Mouse (Mus musculus) forebrain, embryonic 10.5 days (tissue): Measurements from ENCODE around the gene Rpl38. TPM values are rescaled to one million over a fixed set of nuclear protein-coding genes. Genes with fewer than 3 reads are reported as not detected.

Experiments used
- DNase-seq: peaks from one replicate; pipeline ENCODE4 v3.0.0-alpha.2; 2017; ENCODE audit warnings: low spot score; ENCODE audit errors: extremely low spot score
- H3K27ac ChIP-seq: fragments of 300-500 bp; sonication (generic); 2 replicates; pipeline ENCODE4 v1.5.1; 2016; ENCODE audit warnings: mild to moderate bottlenecking
- H3K27me3 ChIP-seq: fragments of 300-500 bp; sonication (generic); 2 replicates; pipeline ENCODE4 v1.6.1; 2016; ENCODE audit warnings: mild to moderate bottlenecking; ENCODE audit not compliant: poor library complexity, severe bottlenecking
- H3K36me3 ChIP-seq: fragments of 300-500 bp; sonication (generic); replicated peaks from 2 replicates; pipeline ENCODE4 v1.6.1; 2016; ENCODE audit warnings: mild to moderate bottlenecking, moderate library complexity
- H3K4me1 ChIP-seq: fragments of 300-500 bp; sonication (generic); 2 replicates; pipeline ENCODE4 v1.6.1; 2016
- H3K4me3 ChIP-seq: fragments of 300-500 bp; sonication (generic); 2 replicates; pipeline ENCODE4 v1.5.1; 2016; ENCODE audit warnings: mild to moderate bottlenecking, moderate library complexity
- H3K9me3 ChIP-seq: fragments of 300-500 bp; sonication (generic); 2 replicates; pipeline ENCODE4 v1.6.1; 2016; ENCODE audit warnings: mild to moderate bottlenecking, moderate library complexity
- WGBS: fragments of 180-500 bp; shearing (Covaris S2); methylation state at CpG from one replicate; pipeline ENCODE4 v1.1.7; 2016; 5-methylcytosine and 5-hydroxymethylcytosine counted together
- polyA plus RNA-seq: library from polyadenylated mRNA; unstranded; fragments of >200 nt; fragmentation: Nextera tagmentation; extraction: Ambion mirVana; gene quantifications from 2 replicates; pipeline ENCODE4 v1.2.1, GENCODE M21; 2016

Gene Rpl38
- polyA plus RNA-seq, 1 experiment from 2014 or later: 1,162 TPM

- DNase-seq: peak; percentile 90
- under 1% methylated on average over 40 of the region's 40 CpGs for WGBS
- H3K4me1 ChIP-seq: peaks cover 65% of the 10 kb centered on the region
- H3K27ac ChIP-seq: peak within 1 kb of the TSS; percentile 74
- no peaks in the 10 kb centered on the region for H3K9me3 ChIP-seq
- peak within 1 kb of the TSS; percentile 55 for H3K4me3 ChIP-seq
- H3K27me3 ChIP-seq: peaks cover 21% of the 10 kb centered on the region
- H3K36me3 ChIP-seq: peaks cover 42% of the 10 kb centered on the region
Observed at GRCm38 (mm10) chr11:114675341-114675825, 7.1 kb downstream of the Rpl38 start, which contains the start of gene Ttyh2. Gene Ttyh2 (plus strand): TSS chr11:114675431.

- Histone ChIP-seq H3K27me3 (peaks cover 21% of the 10 kb centered on the region), H3K36me3 (peaks cover 36% of the 10 kb centered on the region), H3K9me3 (no peaks in the 10 kb centered on the region), H3K27ac (peak overlapping the region; percentile 74), H3K4me1 (peaks cover 65% of the 10 kb centered on the region), H3K4me3 (peak overlapping the region; percentile 55)
- 1% methylated on average over 27 of the region's 27 CpGs for WGBS
- peak; percentile 46 for DNase-seq
Observed at GRCm38 (mm10) chr11:114675826-114676401, 7.6 kb downstream of the Rpl38 start.

GRCm38 (mm10) chr11:114676431-114676830, 8.1 kb downstream of the Rpl38 start:
- H3K9me3 ChIP-seq: no peaks in the 10 kb centered on the region
- peak overlapping the region; percentile 74 for H3K27ac ChIP-seq
- DNase-seq: peak; percentile 24
- peak overlapping the region; percentile 55 for H3K4me3 ChIP-seq
- peaks cover 31% of the 10 kb centered on the region for H3K36me3 ChIP-seq
- 10% methylated on average over 14 of the region's 14 CpGs for WGBS
- H3K27me3 ChIP-seq: peaks cover 21% of the 10 kb centered on the region
- H3K4me1 ChIP-seq: peaks cover 66% of the 10 kb centered on the region

- H3K27ac ChIP-seq: peak overlapping the region; percentile 74
- DNase-seq: no peak
- WGBS: 41% methylated on average over 9 of the region's 9 CpGs
- no peaks in the 10 kb centered on the region for H3K9me3 ChIP-seq
- peaks cover 25% of the 10 kb centered on the region for H3K36me3 ChIP-seq
- H3K27me3 ChIP-seq: peaks cover 21% of the 10 kb centered on the region
- H3K4me3 ChIP-seq: peak overlapping the region; percentile 55
- peaks cover 66% of the 10 kb centered on the region for H3K4me1 ChIP-seq
Observed at GRCm38 (mm10) chr11:114676896-114677530, 8.7 kb downstream of the Rpl38 start.

- peaks cover 56% of the 10 kb centered on the region for H3K4me1 ChIP-seq
- no peaks in the 10 kb centered on the region for H3K36me3 ChIP-seq
- H3K9me3 ChIP-seq: no peaks in the 10 kb centered on the region; the same call in 1 of the 2 replicates
- H3K27ac ChIP-seq: peak overlapping the region; percentile 54; the same call in 1 of the 2 replicates
- WGBS: 84% methylated on average over 8 of the region's 8 CpGs
- H3K27me3 ChIP-seq: peaks cover 21% of the 10 kb centered on the region
- no peak for DNase-seq
- H3K4me3 ChIP-seq: no peak overlapping the region
Observed at GRCm38 (mm10) chr11:114679582-114679981, 11.3 kb downstream of the Rpl38 start.

- H3K36me3 ChIP-seq: no peaks in the 10 kb centered on the region
- 79% methylated on average over 10 of the region's 10 CpGs for WGBS
- no peak for DNase-seq
- no peaks in the 10 kb centered on the region; the same call in 1 of the 2 replicates for H3K9me3 ChIP-seq
- peaks cover 58% of the 10 kb centered on the region for H3K4me1 ChIP-seq
- peaks cover 21% of the 10 kb centered on the region for H3K27me3 ChIP-seq
- H3K4me3 ChIP-seq: no peak overlapping the region
- no peak overlapping the region for H3K27ac ChIP-seq
Observed at GRCm38 (mm10) chr11:114680291-114680690, 12.0 kb downstream of the Rpl38 start.

GRCm38 (mm10) chr11:114681054-114681453, 12.7 kb downstream of the Rpl38 start:
- Histone ChIP-seq H3K9me3 (no peaks in the 10 kb centered on the region; the same call in 1 of the 2 replicates), H3K36me3 (no peaks in the 10 kb centered on the region), H3K27me3 (peaks cover 17% of the 10 kb centered on the region), H3K27ac (0 out of 2 replicates have a peak overlapping the region, but pooled peaks have one; percentile 48), H3K4me3 (no peak overlapping the region), H3K4me1 (peaks cover 55% of the 10 kb centered on the region)
- WGBS: 61% methylated on average over 5 of the region's 5 CpGs
- DNase-seq: no peak

GRCm38 (mm10) chr11:114682321-114682900, 14.1 kb downstream of the Rpl38 start:
- Histone ChIP-seq H3K27me3 (peaks cover 3% of the 10 kb centered on the region), H3K4me1 (peaks cover 47% of the 10 kb centered on the region), H3K36me3 (no peaks in the 10 kb centered on the region), H3K9me3 (no peaks in the 10 kb centered on the region; the same call in 1 of the 2 replicates), H3K27ac (no peak overlapping the region), H3K4me3 (no peak overlapping the region)
- DNase-seq: no peak
- WGBS: 94% methylated on average over 13 of the region's 13 CpGs

GRCm38 (mm10) chr11:114683029-114683721, 14.9 kb downstream of the Rpl38 start:
- peaks cover 49% of the 10 kb centered on the region for H3K4me1 ChIP-seq
- no peaks in the 10 kb centered on the region for H3K36me3 ChIP-seq
- H3K27me3 ChIP-seq: no peaks in the 10 kb centered on the region
- H3K9me3 ChIP-seq: no peaks in the 10 kb centered on the region; the same call in 1 of the 2 replicates
- DNase-seq: no peak
- H3K27ac ChIP-seq: no peak overlapping the region
- WGBS: 89% methylated on average over 10 of the region's 10 CpGs
- no peak overlapping the region for H3K4me3 ChIP-seq

- DNase-seq: no peak
- Histone ChIP-seq H3K9me3 (no peaks in the 10 kb centered on the region; the same call in 1 of the 2 replicates), H3K4me3 (no peak overlapping the region), H3K36me3 (no peaks in the 10 kb centered on the region), H3K27ac (peak overlapping the region; percentile 60; the same call in 1 of the 2 replicates), H3K4me1 (peaks cover 49% of the 10 kb centered on the region), H3K27me3 (no peaks in the 10 kb centered on the region)
- 78% methylated on average over 20 of the region's 20 CpGs for WGBS
Observed at GRCm38 (mm10) chr11:114683722-114684621, 15.6 kb downstream of the Rpl38 start.

- no peak overlapping the region for H3K4me3 ChIP-seq
- H3K9me3 ChIP-seq: no peaks in the 10 kb centered on the region; the same call in 1 of the 2 replicates
- peak overlapping the region; percentile 60; the same call in 1 of the 2 replicates for H3K27ac ChIP-seq
- H3K27me3 ChIP-seq: no peaks in the 10 kb centered on the region
- H3K4me1 ChIP-seq: peaks cover 42% of the 10 kb centered on the region
- H3K36me3 ChIP-seq: no peaks in the 10 kb centered on the region
- WGBS: 81% methylated on average over 14 of the region's 14 CpGs
- no peak for DNase-seq
Observed at GRCm38 (mm10) chr11:114684627-114685373, 16.5 kb downstream of the Rpl38 start.
